Mouse (Mus musculus) lung, postnatal 0 days (tissue): ENCODE data around the gene Gm11037. TPM values are rescaled to one million over a fixed set of nuclear protein-coding genes. Genes with fewer than 3 reads are reported as not detected.
A peak's percentile ranks its signal among the peaks of the same experiment; 100 is the strongest.

Experiments used
- ATAC-seq: fragments of 200-750 bp; cut with Nextera tagmentation; 2 replicates; pipeline ENCODE4 v1.8.0; 2017; ENCODE audit warnings: moderate library complexity
- DNase-seq: peaks from one replicate; pipeline ENCODE4 v3.0.0-alpha.2; 2016; ENCODE audit warnings: low spot score
- H3K27ac ChIP-seq: fragments of 300-500 bp; sonication (generic); 2 replicates; pipeline ENCODE4 v1.5.1; 2014; ENCODE audit warnings: antibody characterized with exemption, mild to moderate bottlenecking, low read length, mixed read lengths
- H3K27me3 ChIP-seq: fragments of 300-500 bp; sonication (generic); replicated peaks from 2 replicates; pipeline ENCODE4 v1.6.1; 2014; ENCODE audit warnings: low read length, mixed read lengths; ENCODE audit not compliant: insufficient read depth
- H3K36me3 ChIP-seq: fragments of 300-500 bp; sonication (generic); 2 replicates; pipeline ENCODE4 v1.6.1; 2014; ENCODE audit warnings: low read length, mixed read lengths; ENCODE audit not compliant: insufficient read depth
- H3K4me1 ChIP-seq: fragments of 300-500 bp; sonication (generic); 2 replicates; pipeline ENCODE4 v1.6.1; 2014; ENCODE audit warnings: antibody characterized with exemption, low read depth, low read length, mixed read lengths; ENCODE audit not compliant: insufficient read depth
- H3K4me2 ChIP-seq: fragments of 300-500 bp; sonication (generic); replicated peaks from 2 replicates; pipeline ENCODE4 v1.6.1; 2014; ENCODE audit warnings: low read depth, mild to moderate bottlenecking, low read length, moderate library complexity, mixed read lengths
- H3K4me3 ChIP-seq: fragments of 300-500 bp; sonication (generic); 2 replicates; pipeline ENCODE4 v1.5.1; 2014; ENCODE audit warnings: low read depth, low read length
- H3K9ac ChIP-seq: fragments of 300-500 bp; sonication (generic); replicated peaks from 2 replicates; pipeline ENCODE4 v1.6.1; 2014; ENCODE audit warnings: low read depth, mild to moderate bottlenecking
- H3K9me3 ChIP-seq: fragments of 300-500 bp; sonication (generic); 2 replicates; pipeline ENCODE4 v1.6.1; 2016; ENCODE audit warnings: low read length, mixed read lengths
- CTCF ChIP-seq: IDR thresholded peaks from 2 replicates; pipeline ENCODE4 v1.5.1; 2016; ENCODE audit warnings: antibody characterized with exemption, mild to moderate bottlenecking
- EP300 ChIP-seq: IDR thresholded peaks from 2 replicates; pipeline ENCODE4 v1.6.1; 2016; ENCODE audit warnings: antibody characterized with exemption, mild to moderate bottlenecking, control low read depth
- WGBS: fragments of 180-500 bp; shearing (Covaris S2); extraction: QIAGEN DNeasy Blood & Tissue Kit; methylation state at CpG from one replicate; pipeline ENCODE4 v1.1.7; 2014; 5-methylcytosine and 5-hydroxymethylcytosine counted together
- polyA plus RNA-seq: library from polyadenylated mRNA; unstranded; fragments of >200 nt; fragmentation: Nextera tagmentation; extraction: Ambion mirVana; gene quantifications from 2 replicates; pipeline ENCODE4 v1.2.1, GENCODE M21; 2015

Gm11037 gene
- polyA plus RNA-seq, 1 experiment from 2014 or later, result not detected

GRCm38 (mm10) chr2:131134381-131134780 is 1.1 kb downstream of the Gm11037 start:
- WGBS, result 50% methylated on average over 1 of the region's 1 CpGs
- Histone ChIP-seq H3K27me3 (no peaks in the 10 kb centered on the region), H3K4me2 (no peak overlapping the region), H3K9ac (no peak overlapping the region), H3K27ac (peak overlapping the region; percentile 62), H3K4me3 (no peak overlapping the region), H3K36me3 (no peaks in the 10 kb centered on the region), H3K9me3 (no peaks in the 10 kb centered on the region), H3K4me1 (no peaks in the 10 kb centered on the region; the same call in 1 of the 2 replicates)
- peak; percentile 72 for TF ChIP-seq EP300
- TF ChIP-seq CTCF, result no peak
- peak; percentile 66 for DNase-seq
- ATAC-seq, result peak; percentile 89

- no peak for TF ChIP-seq CTCF
- TF ChIP-seq EP300, result no peak
- 70% methylated on average over 8 of the region's 8 CpGs for WGBS
- H3K36me3 ChIP-seq, result no peaks in the 10 kb centered on the region
- H3K4me2 ChIP-seq, result no peak overlapping the region
- DNase-seq (no peak), ATAC-seq (no peak; the same call in 1 of the 2 replicates)
- H3K27ac ChIP-seq, result peak overlapping the region; percentile 62
- no peaks in the 10 kb centered on the region for H3K9me3 ChIP-seq
- H3K4me1 ChIP-seq, result peaks cover 5% of the 10 kb centered on the region; the same call in 1 of the 2 replicates
- no peak overlapping the region for H3K4me3 ChIP-seq
- H3K27me3 ChIP-seq, result no peaks in the 10 kb centered on the region
- no peak overlapping the region for H3K9ac ChIP-seq
These were observed 1.6 kb downstream of the Gm11037 start for GRCm38 (mm10) chr2:131134826-131135400.

- peaks cover 7% of the 10 kb centered on the region; the same call in 1 of the 2 replicates for H3K4me1 ChIP-seq
- 0 out of 2 replicates have a peak overlapping the region, but pooled peaks have one; percentile 62 for H3K27ac ChIP-seq
- DNase-seq (no peak), ATAC-seq (peak; percentile 22; the same call in 1 of the 2 replicates)
- TF ChIP-seq EP300 (no peak), CTCF (no peak)
- 43% methylated on average over 11 of the region's 11 CpGs for WGBS
- no peaks in the 10 kb centered on the region for H3K36me3 ChIP-seq
- H3K9ac ChIP-seq, result no peak overlapping the region
- H3K9me3 ChIP-seq, result no peaks in the 10 kb centered on the region
- no peak overlapping the region for H3K4me3 ChIP-seq
- H3K4me2 ChIP-seq, result no peak overlapping the region
- no peaks in the 10 kb centered on the region for H3K27me3 ChIP-seq
These were observed 2.3 kb downstream of the Gm11037 start for GRCm38 (mm10) chr2:131135521-131136139.

GRCm38 (mm10) chr2:131138296-131138695 is 5.0 kb downstream of the Gm11037 start:
- Histone ChIP-seq H3K4me3 (no peak overlapping the region), H3K4me2 (no peak overlapping the region), H3K27me3 (no peaks in the 10 kb centered on the region), H3K4me1 (peaks cover 7% of the 10 kb centered on the region; the same call in 1 of the 2 replicates), H3K36me3 (no peaks in the 10 kb centered on the region), H3K27ac (0 out of 2 replicates have a peak overlapping the region, but pooled peaks have one; percentile 14), H3K9ac (no peak overlapping the region), H3K9me3 (no peaks in the 10 kb centered on the region)
- DNase-seq (no peak), ATAC-seq (no peak)
- TF ChIP-seq CTCF (no peak), EP300 (no peak)
- WGBS, result 84% methylated on average over 4 of the region's 4 CpGs

- Histone ChIP-seq H3K36me3 (no peaks in the 10 kb centered on the region), H3K4me3 (no peak overlapping the region), H3K9ac (no peak overlapping the region), H3K4me2 (no peak overlapping the region), H3K27ac (0 out of 2 replicates have a peak overlapping the region, but pooled peaks have one; percentile 14), H3K4me1 (peaks cover 7% of the 10 kb centered on the region; the same call in 1 of the 2 replicates), H3K27me3 (no peaks in the 10 kb centered on the region), H3K9me3 (no peaks in the 10 kb centered on the region)
- TF ChIP-seq EP300, result no peak
- no peak for TF ChIP-seq CTCF
- DNase-seq (no peak), ATAC-seq (no peak)
- WGBS, result 91% methylated on average over 7 of the region's 7 CpGs
These were observed 5.5 kb downstream of the Gm11037 start for GRCm38 (mm10) chr2:131138760-131139159.

GRCm38 (mm10) chr2:131139287-131139686 is 6.0 kb downstream of the Gm11037 start:
- H3K27ac ChIP-seq, result peak overlapping the region; percentile 55; the same call in 1 of the 2 replicates
- H3K27me3 ChIP-seq, result no peaks in the 10 kb centered on the region
- 84% methylated on average over 5 of the region's 5 CpGs for WGBS
- H3K36me3 ChIP-seq, result no peaks in the 10 kb centered on the region
- no peaks in the 10 kb centered on the region for H3K9me3 ChIP-seq
- no peak for ATAC-seq
- TF ChIP-seq CTCF (no peak), EP300 (no peak)
- no peak for DNase-seq
- H3K9ac ChIP-seq, result no peak overlapping the region
- peaks cover 7% of the 10 kb centered on the region; the same call in 1 of the 2 replicates for H3K4me1 ChIP-seq
- no peak overlapping the region for H3K4me2 ChIP-seq
- H3K4me3 ChIP-seq, result no peak overlapping the region
